Mouse (Mus musculus): ENCODE data around the gene Rftn1. TPM values are rescaled to one million over a fixed set of nuclear protein-coding genes. Genes with fewer than 3 reads are reported as not detected.

Rftn1 gene
- total and polyA plus RNA-seq, 3 experiments: 41.5 to 50.5 (median 49.4) TPM

DNA sequence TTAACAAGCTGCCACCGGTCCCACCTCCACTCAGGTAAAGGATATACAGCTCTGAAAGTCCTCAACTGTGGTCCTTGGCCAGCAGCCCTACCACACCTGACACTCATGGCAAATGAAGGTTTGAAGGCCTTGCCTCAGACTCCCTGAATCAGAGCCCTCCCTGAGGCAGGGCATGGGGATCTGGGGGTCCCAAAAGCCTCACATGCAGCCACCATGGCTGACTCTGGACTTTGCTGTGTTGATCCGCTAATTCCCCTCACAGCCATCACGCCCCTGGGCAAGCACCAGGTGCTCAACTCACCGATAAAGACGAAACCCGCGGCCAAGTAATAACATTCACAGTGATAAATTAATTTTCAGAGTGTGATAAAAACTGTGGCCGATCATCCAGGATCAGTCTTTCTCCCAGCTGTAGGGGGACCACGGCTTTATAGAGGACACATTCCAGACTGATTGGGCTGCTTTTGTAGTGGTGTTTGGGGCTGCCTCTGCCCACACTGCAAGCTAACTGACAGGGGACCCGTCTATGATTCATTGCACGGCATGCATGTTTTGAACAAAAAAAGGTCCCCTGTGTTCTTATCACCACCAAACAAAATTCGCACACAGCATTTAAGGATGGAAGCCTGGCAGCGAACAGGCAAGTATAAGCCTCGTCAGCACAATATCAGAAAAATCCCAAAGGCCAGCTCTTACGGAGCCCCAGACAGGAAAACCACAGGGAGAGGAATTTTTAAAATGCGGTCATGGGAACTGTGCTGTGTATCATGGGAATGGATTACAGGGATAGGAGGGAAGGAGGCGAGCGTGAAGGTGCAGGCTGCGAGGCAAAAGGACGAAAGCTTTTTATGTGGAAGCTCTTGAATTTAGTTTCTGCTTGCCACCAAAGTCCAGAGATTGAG lies 29.3 kb downstream of the Rftn1 start:
- intact Hi-C loops (cut with DNase I): no loop called here
- no peak overlapping the region for H3K27ac ChIP-seq
- H3K9ac ChIP-seq (ENCODE audit: low read depth, low read length): no peak overlapping the region
- no peaks in the 10 kb centered on the region; the same call in none of the 2 replicates for H3K36me3 ChIP-seq (ENCODE audit: control insufficient read depth, insufficient read depth, low read length)
- H3K4me3 ChIP-seq: no peak overlapping the region
- peaks cover 2% of the 10 kb centered on the region; the same call in 1 of the 2 replicates for H3K79me2 ChIP-seq (replicated peaks; ENCODE audit: control insufficient read depth, insufficient read depth, low read length)
- TF ChIP-seq CTCF (IDR thresholded peaks at IDR 0.05) (no peak), POLR2A (IDR thresholded peaks at IDR 0.05; ENCODE audit: insufficient read depth, low read depth, low read length) (no peak), EP300 (IDR thresholded peaks at IDR 0.05; ENCODE audit: insufficient read depth, low read depth, low read length) (no peak)
- no peaks in the 10 kb centered on the region for H3K27me3 ChIP-seq (ENCODE audit: control insufficient read depth, insufficient read depth, low read length)
- WGBS: 71% methylated on average over 20 of the region's 20 CpGs
- peaks cover 6% of the 10 kb centered on the region for H3K4me1 ChIP-seq (ENCODE audit: control insufficient read depth, insufficient read depth, low read length)
- DNase-seq: no peak

DNA sequence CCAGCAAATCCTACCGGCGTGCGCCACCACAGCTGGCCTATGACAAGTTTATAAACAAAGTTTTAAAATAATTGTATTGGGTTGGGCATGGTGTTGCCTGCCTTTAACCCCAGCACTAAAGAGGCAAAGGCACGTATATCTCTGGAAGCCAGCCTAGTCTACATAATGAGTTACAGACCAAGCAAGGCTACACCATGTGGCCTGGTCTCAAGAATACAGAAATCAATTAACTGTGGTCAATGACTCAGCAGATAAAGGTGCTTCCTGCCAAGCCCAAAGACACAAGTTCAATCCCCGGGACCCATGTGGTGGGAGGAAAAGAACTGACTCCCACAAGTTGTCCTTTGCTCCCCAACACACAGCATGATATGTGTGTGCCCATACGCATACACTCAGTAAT lies 30.1 kb downstream of the Rftn1 start:
- Histone ChIP-seq H3K79me2 (replicated peaks; ENCODE audit: control insufficient read depth, insufficient read depth, low read length) (peaks cover 2% of the 10 kb centered on the region; the same call in 1 of the 2 replicates), H3K36me3 (ENCODE audit: control insufficient read depth, insufficient read depth, low read length) (no peaks in the 10 kb centered on the region; the same call in none of the 2 replicates), H3K4me3 (no peak overlapping the region), H3K27me3 (ENCODE audit: control insufficient read depth, insufficient read depth, low read length) (no peaks in the 10 kb centered on the region), H3K27ac (no peak overlapping the region), H3K9ac (ENCODE audit: low read depth, low read length) (no peak overlapping the region), H3K4me1 (ENCODE audit: control insufficient read depth, insufficient read depth, low read length) (peaks cover 6% of the 10 kb centered on the region)
- intact Hi-C loops (cut with DNase I): no loop called here
- no peak for DNase-seq
- 90% methylated on average over 6 of the region's 6 CpGs for WGBS
- TF ChIP-seq EP300 (IDR thresholded peaks at IDR 0.05; ENCODE audit: insufficient read depth, low read depth, low read length): no peak
- TF ChIP-seq CTCF (IDR thresholded peaks at IDR 0.05): no peak
- TF ChIP-seq POLR2A (IDR thresholded peaks at IDR 0.05; ENCODE audit: insufficient read depth, low read depth, low read length): no peak

DNA sequence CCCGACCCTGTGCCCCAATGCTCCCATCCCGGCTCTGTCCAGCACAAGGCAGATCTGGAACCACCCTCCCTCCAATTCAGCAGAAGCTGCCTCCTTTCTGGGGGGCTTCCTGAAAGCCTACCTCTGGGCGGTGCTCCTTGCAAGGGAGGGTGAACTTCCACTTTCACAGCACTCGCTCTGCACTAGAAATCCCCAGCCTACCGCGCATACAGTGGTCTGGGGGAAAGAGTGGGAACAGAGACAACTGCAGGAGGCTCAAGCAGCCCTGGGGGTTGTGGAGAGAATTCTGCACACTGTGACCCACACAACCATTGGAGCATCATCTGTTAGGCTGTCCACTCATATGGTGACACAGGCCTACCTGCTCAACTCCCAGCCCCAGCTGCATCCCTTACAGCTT lies 30.7 kb downstream of the Rftn1 start:
- Histone ChIP-seq H3K27ac (no peak overlapping the region), H3K27me3 (ENCODE audit: control insufficient read depth, insufficient read depth, low read length) (no peaks in the 10 kb centered on the region), H3K4me3 (no peak overlapping the region), H3K4me1 (ENCODE audit: control insufficient read depth, insufficient read depth, low read length) (peaks cover 6% of the 10 kb centered on the region), H3K36me3 (ENCODE audit: control insufficient read depth, insufficient read depth, low read length) (no peaks in the 10 kb centered on the region; the same call in none of the 2 replicates), H3K79me2 (replicated peaks; ENCODE audit: control insufficient read depth, insufficient read depth, low read length) (peaks cover 3% of the 10 kb centered on the region; the same call in 1 of the 2 replicates), H3K9ac (ENCODE audit: low read depth, low read length) (no peak overlapping the region)
- DNase-seq: no peak
- no peak for TF ChIP-seq CTCF (IDR thresholded peaks at IDR 0.05)
- intact Hi-C loops (cut with DNase I): no loop called here
- 90% methylated on average over 6 of the region's 6 CpGs for WGBS

DNA sequence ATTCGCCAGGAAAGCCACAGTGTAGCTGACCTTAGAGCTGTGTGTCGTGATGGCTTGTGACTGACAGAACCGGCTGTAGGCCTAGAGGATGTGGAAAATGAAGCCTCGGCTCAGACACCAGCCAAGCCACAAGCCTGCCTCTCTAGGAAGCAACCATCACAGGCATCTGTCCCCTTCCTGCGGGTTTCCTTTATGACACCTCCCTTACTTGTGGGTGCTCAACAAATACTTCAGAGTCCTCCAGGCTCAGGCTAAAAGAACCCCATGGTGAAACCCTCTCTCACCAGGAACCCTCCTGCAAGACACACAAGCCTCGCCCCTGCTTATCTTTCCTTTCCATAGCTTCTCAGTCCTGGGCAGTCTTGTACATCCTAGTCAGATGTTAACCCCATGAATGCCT lies 31.9 kb downstream of the Rftn1 start:
- WGBS: 52% methylated on average over 6 of the region's 6 CpGs

DNA sequence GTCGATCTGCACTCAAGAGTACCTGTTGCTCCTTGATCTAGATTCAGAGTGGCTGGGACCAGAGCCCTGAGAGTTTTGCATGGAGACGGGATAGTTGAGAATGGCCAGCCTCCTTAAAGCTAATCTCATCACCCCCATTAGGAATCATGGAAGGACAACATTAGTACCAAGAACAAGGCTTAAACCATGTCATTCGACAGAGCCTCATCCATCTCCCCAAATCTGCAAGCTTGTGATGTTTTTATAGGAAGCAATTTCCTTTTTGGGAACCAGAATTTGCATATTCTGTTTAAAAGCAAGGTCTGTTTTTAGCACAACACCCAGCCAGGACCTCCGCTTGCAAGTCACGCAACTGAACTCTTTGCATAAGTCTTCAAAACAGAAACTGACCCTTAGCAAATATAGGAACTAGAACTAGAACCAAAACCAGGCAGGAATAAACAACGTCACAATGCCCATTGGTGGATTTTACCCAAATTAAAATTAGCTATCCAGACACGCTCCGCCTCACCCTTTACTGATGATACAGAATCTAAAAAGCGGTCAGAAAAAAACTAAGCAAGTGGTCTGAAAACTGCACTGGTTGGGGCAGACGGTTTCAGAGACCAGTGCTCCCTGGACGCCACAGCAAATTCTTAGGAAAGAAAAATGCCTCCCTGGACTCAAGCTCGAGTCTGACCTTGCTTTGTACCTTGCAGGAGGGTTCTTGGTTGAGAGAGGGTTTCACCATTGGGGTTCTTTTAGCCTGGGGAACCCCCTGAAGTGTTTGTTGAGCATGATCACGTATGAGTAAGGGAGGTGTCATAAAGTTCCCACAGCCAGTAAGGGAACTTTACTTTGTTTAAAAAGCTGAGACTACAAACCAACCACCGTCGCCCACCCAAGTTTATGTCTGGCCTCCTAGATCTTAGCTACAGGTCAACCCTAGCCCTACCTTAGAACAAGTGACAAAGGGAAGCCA lies 33.0 kb downstream of the Rftn1 start:
- Histone ChIP-seq H3K4me1 (ENCODE audit: control insufficient read depth, insufficient read depth, low read length) (peaks cover 6% of the 10 kb centered on the region), H3K27ac (no peak overlapping the region), H3K36me3 (ENCODE audit: control insufficient read depth, insufficient read depth, low read length) (no peaks in the 10 kb centered on the region; the same call in 1 of the 2 replicates), H3K4me3 (no peak overlapping the region), H3K27me3 (ENCODE audit: control insufficient read depth, insufficient read depth, low read length) (no peaks in the 10 kb centered on the region), H3K9ac (ENCODE audit: low read depth, low read length) (no peak overlapping the region), H3K79me2 (replicated peaks; ENCODE audit: control insufficient read depth, insufficient read depth, low read length) (peaks cover 3% of the 10 kb centered on the region; the same call in 1 of the 2 replicates)
- intact Hi-C loops (cut with DNase I): no loop called here
- WGBS: 91% methylated on average over 15 of the region's 15 CpGs
- TF ChIP-seq EP300 (IDR thresholded peaks at IDR 0.05; ENCODE audit: insufficient read depth, low read depth, low read length) (no peak), CTCF (IDR thresholded peaks at IDR 0.05) (no peak), POLR2A (IDR thresholded peaks at IDR 0.05; ENCODE audit: insufficient read depth, low read depth, low read length) (no peak)
- DNase-seq: no peak

More for the DNA sequence above, 31.9 kb downstream of the Rftn1 start:
- DNase-seq: peak in 1 of 2 experiments; percentile 26
- H3K4me3 ChIP-seq: no peak overlapping the region
- TF ChIP-seq POLR2A (IDR thresholded peaks at IDR 0.05; ENCODE audit: insufficient read depth, low read depth, low read length): no peak
- no peak for TF ChIP-seq CTCF (IDR thresholded peaks at IDR 0.05)
- TF ChIP-seq EP300 (IDR thresholded peaks at IDR 0.05; ENCODE audit: insufficient read depth, low read depth, low read length): no peak
- H3K27ac ChIP-seq: no peak overlapping the region; the same call in 1 of the 2 replicates
- peaks cover 6% of the 10 kb centered on the region for H3K4me1 ChIP-seq (ENCODE audit: control insufficient read depth, insufficient read depth, low read length)
- no peaks in the 10 kb centered on the region for H3K27me3 ChIP-seq (ENCODE audit: control insufficient read depth, insufficient read depth, low read length)
- intact Hi-C loops (cut with DNase I): no loop called here
- peaks cover 3% of the 10 kb centered on the region; the same call in 1 of the 2 replicates for H3K79me2 ChIP-seq (replicated peaks; ENCODE audit: control insufficient read depth, insufficient read depth, low read length)
- H3K36me3 ChIP-seq (ENCODE audit: control insufficient read depth, insufficient read depth, low read length): no peaks in the 10 kb centered on the region; the same call in 1 of the 2 replicates
- H3K9ac ChIP-seq (ENCODE audit: low read depth, low read length): no peak overlapping the region
